Mouse (Mus musculus) urinary bladder, postnatal 10 days (tissue): ENCODE measurements around the gene Lrp4.
"Not testable (repeated sequence)": the region's sequence is repeated elsewhere in the genome, so short reads cannot be mapped to it uniquely, and the experiment has no call there.

Experiments used
- DNase-seq: peaks from one replicate; pipeline ENCODE4 v3.0.0; 2022; ENCODE audit warnings: low spot score

The Lrp4 gene

DNA sequence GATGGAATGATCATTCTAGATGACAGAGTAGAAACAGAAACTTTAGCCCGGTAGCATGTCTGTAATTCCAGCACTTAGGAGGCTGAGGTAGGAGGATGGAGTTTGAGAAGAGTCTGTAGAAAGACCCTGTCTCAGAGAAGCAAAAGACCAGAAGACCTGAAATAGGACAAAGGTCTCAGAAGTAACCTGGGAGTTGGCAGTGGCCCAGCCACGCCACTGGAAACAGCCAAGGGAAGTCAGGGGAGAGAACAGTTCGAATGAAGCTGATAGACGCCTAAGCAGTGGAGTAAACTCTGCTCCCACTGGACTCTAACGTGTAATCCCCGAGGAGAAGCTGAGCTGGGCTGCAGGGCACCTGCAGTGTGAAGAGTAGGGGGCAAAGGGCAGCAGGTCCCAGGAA lies 27.9 kb downstream of the Lrp4 start:
- DNase-seq, result no peak

DNA sequence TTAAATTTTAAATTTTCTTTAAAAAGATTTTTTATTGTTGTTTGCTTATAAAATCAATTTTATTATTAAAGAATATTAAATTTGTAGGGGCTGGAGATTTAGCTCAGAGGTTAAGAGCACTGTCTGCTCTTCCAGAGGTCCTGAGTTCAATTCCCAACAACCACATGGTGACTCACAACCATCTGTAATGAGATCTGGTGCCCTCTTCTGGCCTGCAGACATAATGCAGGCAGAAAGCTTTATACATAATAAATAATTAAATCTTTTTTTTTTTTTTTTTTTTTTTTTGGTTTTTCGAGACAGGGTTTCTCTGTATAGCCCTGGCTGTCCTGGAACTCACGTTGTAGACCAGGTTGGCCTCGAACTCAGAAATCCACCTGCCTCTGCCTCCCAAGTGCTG lies 30.0 kb downstream of the Lrp4 start:
- DNase-seq, result not testable (repeated sequence)

DNA sequence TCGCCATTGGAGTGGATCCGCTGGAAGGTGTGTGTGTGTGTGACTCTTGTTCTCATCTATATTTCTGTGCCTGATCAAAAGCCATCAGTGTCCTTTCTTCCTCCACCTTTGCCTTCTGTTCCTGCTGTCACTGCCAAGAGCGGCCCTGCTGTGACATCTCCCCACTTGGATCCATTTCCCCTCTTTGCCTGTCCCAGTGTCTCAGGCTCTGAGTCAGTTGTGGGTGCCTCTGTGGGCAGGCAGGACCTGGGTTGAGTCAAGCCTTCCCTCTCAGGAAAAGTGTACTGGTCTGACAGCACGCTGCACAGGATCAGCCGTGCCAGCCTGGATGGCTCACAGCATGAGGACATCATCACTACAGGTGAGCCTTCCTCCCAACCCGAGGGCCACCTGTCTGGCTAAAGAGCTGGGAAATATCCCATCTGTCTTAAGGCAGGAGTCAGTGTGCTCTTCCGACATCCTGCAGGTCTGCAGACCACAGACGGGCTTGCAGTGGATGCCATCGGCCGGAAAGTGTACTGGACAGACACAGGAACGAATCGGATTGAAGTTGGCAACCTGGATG lies 34.8 kb downstream of the Lrp4 start:
- DNase-seq, result no peak

DNA sequence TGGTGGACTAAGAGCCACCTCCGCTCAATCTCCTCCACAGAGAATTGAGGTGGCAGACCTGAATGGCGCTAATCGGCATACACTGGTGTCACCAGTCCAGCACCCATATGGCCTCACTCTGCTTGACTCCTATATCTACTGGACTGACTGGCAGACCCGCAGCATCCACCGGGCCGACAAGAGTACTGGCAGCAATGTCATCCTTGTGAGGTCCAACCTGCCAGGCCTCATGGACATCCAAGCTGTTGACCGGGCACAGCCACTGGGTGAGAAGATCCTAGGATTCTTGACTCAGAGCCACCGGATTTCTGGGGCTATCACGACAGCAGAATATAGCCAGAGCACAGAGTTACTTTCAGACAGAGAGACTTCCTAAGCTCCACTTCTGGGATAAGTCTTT lies 36.7 kb downstream of the Lrp4 start:
- no peak for DNase-seq

DNA sequence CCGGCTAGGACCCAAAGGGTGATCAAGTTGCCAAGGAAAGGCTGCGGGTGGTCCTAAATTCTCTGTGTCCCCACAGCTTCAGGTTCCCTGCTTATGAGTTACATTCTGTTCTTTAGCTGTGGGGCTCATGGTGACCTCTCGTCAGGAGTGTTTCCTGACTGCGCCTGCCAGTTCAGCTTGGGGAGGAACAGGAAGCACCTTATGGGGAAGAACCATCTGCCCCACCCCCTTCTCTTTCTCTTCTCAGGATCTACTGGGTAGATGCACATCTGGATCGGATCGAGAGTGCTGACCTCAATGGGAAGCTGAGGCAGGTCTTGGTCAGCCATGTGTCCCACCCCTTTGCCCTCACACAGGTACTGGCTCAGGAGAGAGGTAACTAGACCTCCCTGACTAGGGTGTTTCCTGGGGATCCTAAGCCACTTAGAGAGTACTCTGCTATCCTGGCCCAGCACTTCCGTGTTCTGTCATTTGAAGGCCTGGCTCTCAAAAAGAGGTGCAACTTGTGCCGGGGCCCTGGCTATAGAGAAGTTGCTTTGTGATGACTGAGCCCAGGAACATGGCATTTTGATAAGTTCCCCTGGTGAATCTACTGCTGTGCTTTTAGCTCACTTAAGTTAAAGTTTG lies 40.9 kb downstream of the Lrp4 start:
- DNase-seq, result no peak

DNA sequence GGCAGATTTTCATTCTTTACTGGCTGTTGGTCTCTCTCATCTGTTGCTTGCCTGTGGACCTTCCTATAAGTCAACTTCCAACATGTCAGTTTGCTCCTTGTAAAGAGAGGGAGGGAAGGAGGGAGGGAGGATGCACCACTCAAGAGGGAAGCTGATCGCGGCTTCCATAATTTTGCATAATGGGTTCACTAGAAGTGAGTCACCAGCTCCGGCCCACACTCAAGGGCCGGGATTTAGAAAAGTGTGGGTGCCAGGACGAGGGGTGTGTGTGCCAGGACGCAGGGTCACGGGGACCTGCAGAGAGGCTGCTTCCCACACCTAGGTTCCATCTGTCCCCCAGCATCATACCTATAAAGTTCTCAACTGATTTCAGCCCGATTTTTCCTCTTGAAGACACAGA lies 50.8 kb downstream of the Lrp4 start:
- DNase-seq, result no peak

DNA sequence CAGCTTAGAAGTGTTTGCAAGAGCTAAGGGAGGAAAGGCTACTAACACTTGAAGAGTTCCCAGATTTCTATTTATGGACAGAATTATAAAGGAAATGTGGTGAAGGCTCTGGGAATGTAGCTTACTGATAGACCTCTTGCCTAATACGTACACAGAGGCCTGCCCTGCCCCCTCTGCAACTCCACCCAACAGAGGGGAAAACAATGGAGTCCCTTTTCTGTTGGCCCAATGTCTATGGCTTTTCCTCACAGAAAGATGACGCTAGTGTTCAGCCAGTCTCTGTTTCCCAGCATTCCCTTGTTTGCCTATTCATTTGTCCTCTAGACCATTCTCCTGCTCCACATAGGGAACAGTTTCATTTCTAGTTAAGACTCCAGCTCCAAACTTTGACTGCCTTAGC lies 59.9 kb downstream of the Lrp4 start:
- DNase-seq, result no peak

DNA sequence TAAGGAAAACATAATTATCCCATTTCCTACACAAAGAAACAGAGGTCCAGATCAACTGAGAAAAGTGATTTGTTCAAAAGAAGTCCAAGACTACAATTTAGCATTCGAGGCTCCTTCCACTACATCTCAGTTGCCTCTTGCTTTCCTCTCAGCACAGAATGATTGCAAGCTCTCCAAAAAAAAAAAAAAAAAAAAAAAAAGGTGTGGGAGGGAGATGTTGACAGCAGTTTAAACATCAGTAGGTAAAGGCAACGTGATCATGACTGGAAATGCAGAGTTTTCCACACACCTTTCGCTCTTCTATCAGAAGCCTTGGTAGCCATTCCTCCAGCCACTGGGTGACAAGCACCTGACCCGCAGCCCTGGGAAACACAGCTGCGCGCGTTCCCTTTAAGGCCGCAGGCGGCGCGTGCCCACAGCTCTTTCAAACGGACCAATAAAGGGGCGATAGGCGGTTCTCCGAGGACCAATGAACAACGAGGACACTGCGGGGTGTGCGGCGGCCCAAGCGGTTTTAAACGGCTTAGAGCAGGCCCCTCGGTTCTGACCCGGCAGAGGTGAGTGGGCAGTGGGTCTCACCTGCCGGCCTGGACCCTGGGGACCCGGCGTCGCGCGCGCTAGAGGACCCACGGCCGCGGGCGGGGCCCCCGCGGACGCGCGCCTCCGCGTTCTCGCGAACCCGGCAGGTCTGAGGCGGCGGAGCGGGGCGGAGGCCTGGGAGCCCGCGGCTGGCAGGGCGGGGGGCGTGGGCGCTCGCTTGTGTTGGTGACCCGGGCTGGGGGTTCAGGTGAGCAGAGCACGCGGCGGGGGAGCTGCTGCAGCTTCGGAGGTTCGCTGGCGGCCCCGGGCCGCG lies 69.2 kb downstream of the Lrp4 start, which contains the start of gene Ckap5:
Ckap5 (plus strand) TSS at position 469 of the 853 bp plus-strand sequence.
- peak; percentile 71 for DNase-seq

DNA sequence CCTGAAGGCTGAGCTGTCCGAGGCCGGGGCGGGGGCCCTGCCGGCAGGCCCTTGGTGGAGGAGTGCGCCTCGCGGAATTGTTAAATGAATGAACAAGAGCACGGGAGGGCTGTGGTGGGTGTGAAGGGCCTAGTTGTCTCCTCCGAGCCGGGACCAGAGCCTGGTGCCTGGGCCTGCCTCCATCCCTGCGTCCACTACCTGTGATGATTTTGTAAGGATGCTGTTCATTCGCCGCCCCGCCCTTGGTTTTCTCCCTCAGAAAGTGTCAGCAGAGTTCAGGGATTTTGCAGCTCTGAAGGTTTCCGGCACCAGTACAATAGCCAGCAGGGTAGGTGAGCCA lies 69.8 kb downstream of the Lrp4 start:
- DNase-seq, result no peak

DNA sequence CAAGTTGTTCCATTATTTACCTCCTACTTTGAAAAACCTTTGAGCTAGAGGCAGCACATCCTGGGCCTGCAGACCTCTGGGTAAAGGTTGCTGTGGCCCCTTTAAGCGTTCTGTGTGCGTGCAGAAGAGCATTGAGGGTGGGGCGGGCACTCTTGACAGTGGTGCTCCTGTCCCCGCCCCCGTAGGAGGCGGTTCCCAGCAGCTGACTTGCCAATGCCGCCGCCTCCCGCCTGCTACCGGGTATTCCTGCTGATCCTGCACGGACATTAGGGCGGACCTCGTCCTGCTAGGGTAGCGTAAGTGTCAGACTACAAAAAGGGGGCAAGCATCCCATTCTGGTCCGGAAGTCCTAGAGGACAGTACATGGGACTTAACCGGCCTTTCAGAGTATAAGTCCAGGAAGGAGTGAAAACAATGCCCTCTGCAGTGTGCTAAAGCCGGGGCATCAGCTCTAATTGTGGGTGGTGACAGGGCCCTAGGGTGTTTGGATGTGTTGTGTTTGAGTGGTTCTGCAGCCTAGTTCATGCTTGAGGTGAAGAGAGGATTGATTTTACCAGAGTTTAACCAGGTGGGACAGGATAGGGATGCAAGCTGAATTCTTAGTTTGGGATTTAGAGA lies 80.4 kb downstream of the Lrp4 start:
- DNase-seq, result peak; percentile 44
